Mouse (Mus musculus) MEL (cell line): ENCODE measurements around the gene Bcas3.

ENCODE experiments used
- ETS1 ChIP-seq: IDR thresholded peaks from 2 replicates; pipeline ENCODE4 v1.6.1; 2012; ENCODE audit warnings: low read depth, mild to moderate bottlenecking, inconsistent platforms, low read length, improper control_type of control experiment, moderate library complexity
- GATA1 ChIP-seq: IDR thresholded peaks from 2 replicates; pipeline ENCODE4 v1.6.1; 2011; ENCODE audit warnings: low read depth, low read length, improper control_type of control experiment
- MAX ChIP-seq: IDR thresholded peaks from 2 replicates; pipeline ENCODE4 v1.6.1; 2011; ENCODE audit warnings: low read length, improper control_type of control experiment
- MAZ ChIP-seq: IDR thresholded peaks from 2 replicates; pipeline ENCODE4 v1.6.1; 2012; ENCODE audit warnings: low read depth, mild to moderate bottlenecking, inconsistent platforms, low read length, improper control_type of control experiment
- MYB ChIP-seq: IDR thresholded peaks from 2 replicates; pipeline ENCODE4 v1.6.1; 2011; ENCODE audit warnings: mild to moderate bottlenecking, low read depth, low read length, improper control_type of control experiment
- POLR2A ChIP-seq, 2 experiments: IDR thresholded peaks; 2 replicates each; pipeline ENCODE4 v1.6.1; 2011 to 2012; ENCODE audit warnings: low read length in 2 of 2, mild to moderate bottlenecking in 2 of 2, control low read depth in 1 of 2, improper control_type of control experiment in 1 of 2, low read depth in 1 of 2, moderate library complexity in 1 of 2; ENCODE audit not compliant: control insufficient read depth in 1 of 2, insufficient read depth in 1 of 2, poor library complexity in 1 of 2
- USF1 ChIP-seq: IDR thresholded peaks from 2 replicates; pipeline ENCODE4 v1.6.1; 2014; ENCODE audit warnings: low read depth, mild to moderate bottlenecking, inconsistent platforms, low read length, improper control_type of control experiment, moderate library complexity
- ZKSCAN1 ChIP-seq: IDR thresholded peaks from 2 replicates; pipeline ENCODE4 v1.6.1; 2012; ENCODE audit warnings: low read depth, mild to moderate bottlenecking, inconsistent platforms, low read length, improper control_type of control experiment, moderate library complexity
- ZMIZ1 ChIP-seq: IDR thresholded peaks from 2 replicates; pipeline ENCODE4 v1.6.1; 2012; ENCODE audit warnings: low read depth, mild to moderate bottlenecking, inconsistent platforms, low read length, improper control_type of control experiment, moderate library complexity

- no peak for TF ChIP-seq ZKSCAN1
- TF ChIP-seq MYB, result no peak
- no peak for TF ChIP-seq USF1
- no peak for TF ChIP-seq POLR2A (IDR thresholded peaks at IDR 0.05; ENCODE audit: control insufficient read depth in 1 of 2, insufficient read depth in 1 of 2, low read depth in 1 of 2, low read length in 2 of 2, poor library complexity in 1 of 2)
- TF ChIP-seq MAZ, result no peak
- TF ChIP-seq ZMIZ1, result no peak
- TF ChIP-seq GATA1, result no peak
- TF ChIP-seq ETS1, result no peak
- no peak for TF ChIP-seq MAX
These were observed 482.2 kb downstream of the Bcas3 start for GRCm38 (mm10) chr11:85835001-85835752.
